Comparison of ENCODE assay signal across 23 mouse cellular contexts in the genomic region with DNA sequence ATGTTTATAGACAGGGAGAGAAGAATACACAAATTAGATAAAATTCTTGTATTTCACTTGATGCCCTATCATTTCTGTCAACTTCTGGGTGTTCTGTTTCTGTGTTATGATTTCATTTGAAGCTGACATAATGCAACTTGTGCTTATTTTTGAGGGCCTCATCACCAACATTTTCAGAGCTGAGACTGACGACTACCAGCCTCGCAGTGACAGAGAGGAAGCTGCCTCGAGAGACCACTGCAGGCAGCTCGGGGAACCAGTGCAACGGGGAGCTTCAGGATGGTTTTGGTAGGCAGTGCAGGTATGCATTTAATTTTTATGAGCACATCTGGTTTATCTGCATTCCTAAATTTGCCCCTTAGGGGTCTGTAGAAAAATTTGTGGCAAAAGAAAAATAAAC.
A peak's percentile ranks its signal among the peaks of the same experiment; 100 is the strongest.
DNase-seq lines count a peak whose midpoint lies in the region; ATAC-seq lines count a peak whose summit lies in the region.
"Had no signal": no experiment of that assay in that cellular context is flagged by ENCODE, and none has a peak within 500 bp of the region (broad histone marks: within the 10 kb centered on the region; RNA-seq: fewer than 3 reads in every experiment).

No protein-coding gene starts in this region.

- H3K9ac ChIP-seq in embryonic facial prominence, embryonic 13.5 days: no peak overlapping the region
- no peak overlapping the region for H3K9ac ChIP-seq in limb, embryonic 12.5 days (replicated peaks)
- H3K9ac ChIP-seq: forebrain, postnatal 0 days; hindbrain, embryonic 12.5 days; liver, embryonic 15.5 days; midbrain, embryonic 15.5 days; neural tube, embryonic 12.5 days had no signal

- peak; percentile 13 for DNase-seq in embryo, embryonic 11 days
- no peak for DNase-seq in embryo, embryonic 9.5 days (ENCODE audit: extremely low spot score)
- peak; percentile 11 to 23 for DNase-seq in lung, postnatal 4 days
- no peak for DNase-seq in right cerebral cortex, adult 18-20 months
- no peak for DNase-seq in ovary, adult 18-20 months (ENCODE audit: low spot score)
- DNase-seq in adrenal gland, adult 2 months: no peak
- DNase-seq: adrenal gland, postnatal 14 days; cerebellum, adult 8-10 months; cerebellum, postnatal 36 days; forebrain, postnatal 0 days; gastrocnemius, postnatal 36 days; heart, adult 2 months; kidney, adult 11 months; kidney, postnatal 4 days; liver; thymus, adult 2 months had no signal

- H3K4me1 ChIP-seq in embryonic facial prominence, embryonic 13.5 days: peaks cover 4% of the 10 kb centered on the region; the same call in 1 of the 2 replicates
- H3K4me1 ChIP-seq in limb, embryonic 12.5 days (replicated peaks): peaks cover 7% of the 10 kb centered on the region; the same call in 1 of the 2 replicates
- H3K4me1 ChIP-seq: hindbrain, embryonic 12.5 days; liver, embryonic 15.5 days; megakaryocyte, embryonic 14.5 days; midbrain, embryonic 15.5 days; neural tube, embryonic 12.5 days had no signal

- no peak overlapping the region for H3K4me3 ChIP-seq in embryonic facial prominence, embryonic 13.5 days
- H3K4me3 ChIP-seq in limb, embryonic 12.5 days (replicated peaks): no peak overlapping the region
- H3K4me3 ChIP-seq: heart, adult 2 months; hindbrain, embryonic 12.5 days; liver, embryonic 15.5 days; megakaryocyte, embryonic 14.5 days; midbrain, embryonic 15.5 days; neural tube, embryonic 12.5 days had no signal

- no peaks in the 10 kb centered on the region for H3K36me3 ChIP-seq in embryonic facial prominence, embryonic 13.5 days
- H3K36me3 ChIP-seq in limb, embryonic 12.5 days: no peaks in the 10 kb centered on the region
- H3K36me3 ChIP-seq: hindbrain, embryonic 12.5 days; liver, embryonic 15.5 days; midbrain, embryonic 15.5 days; neural tube, embryonic 12.5 days had no signal

- H3K27ac ChIP-seq in embryonic facial prominence, embryonic 13.5 days: peak overlapping the region; percentile 56; the same call in 1 of the 2 replicates
- H3K27ac ChIP-seq in limb, embryonic 12.5 days: no peak overlapping the region
- H3K27ac ChIP-seq: heart, adult 2 months; hindbrain, embryonic 12.5 days; liver, embryonic 15.5 days; midbrain, embryonic 15.5 days; neural tube, embryonic 12.5 days had no signal

- H3K4me2 ChIP-seq in embryonic facial prominence, embryonic 13.5 days: peak overlapping the region; percentile 29
- H3K4me2 ChIP-seq in limb, embryonic 12.5 days: peak overlapping the region; percentile 11
- H3K4me2 ChIP-seq: hindbrain, embryonic 12.5 days; liver, embryonic 15.5 days; midbrain, embryonic 15.5 days; neural tube, embryonic 12.5 days had no signal

- WGBS in embryonic facial prominence, embryonic 13.5 days: 13% methylated on average over 5 of the region's 5 CpGs
- WGBS in limb, embryonic 12.5 days: 19% methylated on average over 5 of the region's 5 CpGs

- H3K27me3 ChIP-seq in embryonic facial prominence, embryonic 13.5 days: no peaks in the 10 kb centered on the region
- no peaks in the 10 kb centered on the region for H3K27me3 ChIP-seq in limb, embryonic 12.5 days
- H3K27me3 ChIP-seq: hindbrain, embryonic 12.5 days; liver, embryonic 15.5 days; megakaryocyte, embryonic 14.5 days; midbrain, embryonic 15.5 days; neural tube, embryonic 12.5 days had no signal

- no peak for ATAC-seq in embryonic facial prominence, embryonic 13.5 days (ENCODE audit: insufficient number of reproducible peaks, insufficient read depth, low FRiP score, low TSS enrichment, low read depth)
- no peak; the same call in 1 of the 2 replicates for ATAC-seq in limb, embryonic 12.5 days (ENCODE audit: insufficient number of reproducible peaks, insufficient read depth, low FRiP score, low TSS enrichment, low read depth)
- ATAC-seq: forebrain, postnatal 0 days; midbrain, embryonic 15.5 days had no signal

- H3K9me3 ChIP-seq in embryonic facial prominence, embryonic 13.5 days: 0 out of 2 replicates have a peak, but pooled peaks cover 7% of the 10 kb centered on the region
- H3K9me3 ChIP-seq in limb, embryonic 12.5 days: 0 out of 2 replicates have a peak, but pooled peaks cover 6% of the 10 kb centered on the region
- H3K9me3 ChIP-seq: liver, embryonic 15.5 days; midbrain, embryonic 15.5 days had no signal

Comparison
In these comparisons a context has a peak if more than half of its experiments do, and no peak if none do; other contexts are left out.
1. DNase-seq: peak in embryo, embryonic 11 days (single experiment) and lung, postnatal 4 days (2 of 2); none in embryo, embryonic 9.5 days (single experiment), right cerebral cortex, adult 18-20 months (single experiment), ovary, adult 18-20 months (single experiment) and adrenal gland, adult 2 months (single experiment).